8 mouse cellular contexts compared by ENCODE assay signal in the genomic region with DNA sequence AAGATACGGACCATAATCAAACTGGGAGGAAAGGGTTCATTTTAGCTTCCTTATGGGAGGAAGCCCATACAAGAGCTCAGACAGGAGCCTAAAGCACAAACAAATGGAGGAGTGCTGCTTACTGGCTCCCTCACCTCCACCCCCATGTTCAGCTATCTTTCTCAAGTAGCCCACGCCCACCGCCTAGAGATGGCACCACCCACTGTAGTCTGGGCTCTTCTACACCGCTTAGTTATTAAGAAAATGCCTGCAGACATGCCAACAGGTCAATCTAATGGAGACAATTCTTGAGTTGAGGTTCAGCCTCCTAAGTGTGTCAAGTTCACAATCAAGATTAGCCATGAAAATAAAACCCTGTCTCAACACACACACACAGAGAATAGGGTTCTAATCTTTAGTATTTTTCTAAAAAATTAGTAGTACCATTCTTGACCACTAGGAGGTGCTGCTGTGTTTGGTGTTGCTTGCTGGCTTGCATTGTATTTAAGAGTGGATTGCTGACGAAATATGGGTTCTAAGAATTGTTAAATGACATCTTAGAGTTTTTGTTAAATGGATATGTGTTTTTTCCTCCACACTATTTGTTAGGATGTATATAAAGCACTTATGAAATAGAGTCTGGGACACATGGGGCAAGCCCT. TPM values are rescaled to one million over a fixed set of nuclear protein-coding genes. Genes with fewer than 3 reads are reported as not detected.
A peak's percentile ranks its signal among the peaks of the same experiment; 100 is the strongest.
DNase-seq lines count a peak whose midpoint lies in the region; ATAC-seq and TF ChIP-seq lines count a peak whose summit lies in the region.

No protein-coding gene starts in this region.

- no peak overlapping the region for H3K4me3 ChIP-seq in hindbrain, embryonic 14.5 days (replicated peaks; ENCODE audit: low read length)
- no peak overlapping the region for H3K4me3 ChIP-seq in hindbrain, embryonic 12.5 days
- H3K4me3 ChIP-seq in liver, adult 2 months (ENCODE audit: insufficient read depth, low read depth, low read length): no peak overlapping the region
- no peak overlapping the region for H3K4me3 ChIP-seq in kidney, embryonic 15.5 days (replicated peaks)

- H3K27me3 ChIP-seq in hindbrain, embryonic 14.5 days (ENCODE audit: control insufficient read depth, insufficient read depth, low read length): no peaks in the 10 kb centered on the region
- H3K27me3 ChIP-seq in hindbrain, embryonic 12.5 days: no peaks in the 10 kb centered on the region
- no peaks in the 10 kb centered on the region for H3K27me3 ChIP-seq in liver, adult 2 months (ENCODE audit: control insufficient read depth, insufficient read depth, low read length)
- H3K27me3 ChIP-seq in kidney, embryonic 15.5 days: no peaks in the 10 kb centered on the region

- H3K9me3 ChIP-seq in hindbrain, embryonic 14.5 days (ENCODE audit: control insufficient read depth, low read length): no peaks in the 10 kb centered on the region
- no peaks in the 10 kb centered on the region for H3K9me3 ChIP-seq in hindbrain, embryonic 12.5 days (replicated peaks)
- H3K9me3 ChIP-seq in kidney, embryonic 15.5 days (replicated peaks): no peaks in the 10 kb centered on the region

- no peak for TF ChIP-seq POLR2A in liver, adult 2 months (IDR thresholded peaks at IDR 0.05; ENCODE audit: extremely low read depth, insufficient read depth, low read length)

- peaks cover 2% of the 10 kb centered on the region for H3K4me1 ChIP-seq in hindbrain, embryonic 14.5 days (replicated peaks; ENCODE audit: control insufficient read depth, insufficient read depth, low read length)
- peaks cover 8% of the 10 kb centered on the region; the same call in 1 of the 2 replicates for H3K4me1 ChIP-seq in hindbrain, embryonic 12.5 days
- H3K4me1 ChIP-seq in liver, adult 2 months (ENCODE audit: control insufficient read depth, insufficient read depth, low read length): no peaks in the 10 kb centered on the region
- peaks cover 9% of the 10 kb centered on the region; the same call in 1 of the 2 replicates for H3K4me1 ChIP-seq in kidney, embryonic 15.5 days

- H3K79me2 ChIP-seq in liver, adult 2 months (ENCODE audit: control insufficient read depth, insufficient read depth, low read length): no peaks in the 10 kb centered on the region

- 78% methylated on average over 5 of the region's 5 CpGs for WGBS in hindbrain, embryonic 14.5 days
- 78% methylated on average over 5 of the region's 5 CpGs for WGBS in hindbrain, embryonic 12.5 days
- WGBS in liver, adult 2 months: 75% methylated on average over 5 of the region's 5 CpGs
- WGBS in kidney, embryonic 15.5 days: 76% methylated on average over 5 of the region's 5 CpGs

- no peak overlapping the region for H3K4me2 ChIP-seq in hindbrain, embryonic 14.5 days (replicated peaks)
- H3K4me2 ChIP-seq in hindbrain, embryonic 12.5 days (replicated peaks): no peak overlapping the region
- no peak overlapping the region for H3K4me2 ChIP-seq in kidney, embryonic 15.5 days

- peak; percentile 40 for TF ChIP-seq CTCF in liver, adult 2 months (IDR thresholded peaks at IDR 0.05; ENCODE audit: low read depth, low read length)

- 0 out of 2 replicates have a peak, but pooled peaks cover 10% of the 10 kb centered on the region for H3K36me3 ChIP-seq in hindbrain, embryonic 14.5 days (replicated peaks; ENCODE audit: control insufficient read depth, insufficient read depth)
- H3K36me3 ChIP-seq in hindbrain, embryonic 12.5 days: peaks cover 14% of the 10 kb centered on the region; the same call in 1 of the 2 replicates
- peaks cover 14% of the 10 kb centered on the region; the same call in 1 of the 2 replicates for H3K36me3 ChIP-seq in liver, adult 2 months (ENCODE audit: control insufficient read depth, insufficient read depth, low read length)
- peaks cover 57% of the 10 kb centered on the region for H3K36me3 ChIP-seq in kidney, embryonic 15.5 days

- no peak overlapping the region for H3K27ac ChIP-seq in hindbrain, embryonic 14.5 days
- H3K27ac ChIP-seq in hindbrain, embryonic 12.5 days: no peak overlapping the region
- H3K27ac ChIP-seq in liver, adult 2 months (replicated peaks; ENCODE audit: insufficient read depth, low read depth, low read length): no peak overlapping the region
- no peak overlapping the region for H3K27ac ChIP-seq in kidney, embryonic 15.5 days

- ATAC-seq in hindbrain, embryonic 14.5 days (ENCODE audit: low FRiP score): no peak
- no peak for ATAC-seq in hindbrain, embryonic 12.5 days (ENCODE audit: low FRiP score)
- ATAC-seq in kidney, embryonic 15.5 days (replicated peaks; ENCODE audit: low FRiP score): no peak

- H3K9ac ChIP-seq in hindbrain, embryonic 14.5 days: no peak overlapping the region
- no peak overlapping the region for H3K9ac ChIP-seq in hindbrain, embryonic 12.5 days
- no peak overlapping the region for H3K9ac ChIP-seq in liver, adult 2 months (ENCODE audit: low read depth, low read length)
- H3K9ac ChIP-seq in kidney, embryonic 15.5 days: no peak overlapping the region

- intact Hi-C loops in gastrocnemius, postnatal 36 days (cut with DNase I): loop anchor here (5.0 to 10.0 kb wide), 2 partner anchors 264 to 541 kb away; no protein-coding TSS in a partner anchor

- peak; percentile 83 for DNase-seq in hindbrain, embryonic 14.5 days (ENCODE audit: low spot score)
- DNase-seq in CD4-positive, CD25-positive, alpha-beta regulatory T cell, adult 2 months (ENCODE audit: low read depth, low spot score): peak; percentile 63
- peak; percentile 51 for DNase-seq in brain, adult 2 months (ENCODE audit: low read depth, low spot score)
- DNase-seq in liver, adult 2 months (ENCODE audit: extremely low read depth, low read depth, low spot score): no peak
- no peak for DNase-seq in ovary, postnatal 14 days (ENCODE audit: low spot score)
- DNase-seq in gastrocnemius, postnatal 36 days: no peak

RNA-seq across cellular contexts. Expression of a gene that starts 6.3 kb away (rescaled TPM):
- 16.7 and 18.7 TPM in 2 replicates for polyA plus RNA-seq in hindbrain, embryonic 14.5 days (2014; fragmentation: Nextera tagmentation; extraction: Ambion mirVana)
- polyA plus RNA-seq in hindbrain, embryonic 12.5 days (2016; fragmentation: Nextera tagmentation; extraction: Ambion mirVana): 44.0 and 47.0 TPM in 2 replicates
- total RNA-seq in liver, adult 2 months (2014; rRNA removed): 18.7 and 23.5 TPM in 2 replicates
- 3.2 and 3.3 TPM in 2 replicates for polyA plus RNA-seq in liver, adult 2 months (2012; rRNA removed)
- polyA plus RNA-seq in kidney, embryonic 15.5 days (2015; fragmentation: Nextera tagmentation; extraction: Ambion mirVana): 54.5 and 59.4 TPM in 2 replicates
- total RNA-seq in gastrocnemius, postnatal 36 days (2021): 10 to 100 TPM; 15.4 to 19.8 TPM

RNA-seq across cellular contexts. Expression of a gene that starts 29.4 kb away (rescaled TPM):
- polyA plus RNA-seq in hindbrain, embryonic 14.5 days (2014; fragmentation: Nextera tagmentation; extraction: Ambion mirVana): 36.8 and 39.8 TPM in 2 replicates
- polyA plus RNA-seq in hindbrain, embryonic 12.5 days (2016; fragmentation: Nextera tagmentation; extraction: Ambion mirVana): 31.0 and 36.0 TPM in 2 replicates
- total RNA-seq in liver, adult 2 months (2014; rRNA removed): 0.13 and 0.18 TPM in 2 replicates
- 0.14 and 0.16 TPM in 2 replicates for polyA plus RNA-seq in liver, adult 2 months (2012; rRNA removed)
- 4.8 and 5.0 TPM in 2 replicates for polyA plus RNA-seq in kidney, embryonic 15.5 days (2015; fragmentation: Nextera tagmentation; extraction: Ambion mirVana)
- not detected for total RNA-seq in gastrocnemius, postnatal 36 days (2021)

RNA-seq across cellular contexts. Expression of a gene that starts 29.4 kb away (rescaled TPM):
- polyA plus RNA-seq in hindbrain, embryonic 14.5 days (2014; fragmentation: Nextera tagmentation; extraction: Ambion mirVana): 6.3 and 7.8 TPM in 2 replicates
- 13.2 and 16.5 TPM in 2 replicates for polyA plus RNA-seq in hindbrain, embryonic 12.5 days (2016; fragmentation: Nextera tagmentation; extraction: Ambion mirVana)
- total RNA-seq in liver, adult 2 months (2014; rRNA removed): 262 and 269 TPM in 2 replicates
- polyA plus RNA-seq in liver, adult 2 months (2012; rRNA removed): 228 and 250 TPM in 2 replicates
- 53.8 and 54.9 TPM in 2 replicates for polyA plus RNA-seq in kidney, embryonic 15.5 days (2015; fragmentation: Nextera tagmentation; extraction: Ambion mirVana)
- total RNA-seq in gastrocnemius, postnatal 36 days (2021): 10 to 100 TPM; 16.6 to 18.9 TPM

Comparison
In these comparisons a context has a peak if more than half of its experiments do, and no peak if none do; other contexts are left out.
1. DNase-seq: peak in hindbrain, embryonic 14.5 days (single experiment), CD4-positive, CD25-positive, alpha-beta regulatory T cell, adult 2 months (single experiment) and brain, adult 2 months (single experiment); none in liver, adult 2 months (single experiment), ovary, postnatal 14 days (single experiment) and gastrocnemius, postnatal 36 days (0 of 2).